Mouse (Mus musculus) CH12.LX (cell line): ENCODE measurements around the gene Dlgap1.

ENCODE experiments used
- CHD2 ChIP-seq: IDR thresholded peaks from 2 replicates; pipeline ENCODE4 v1.6.1; 2011; ENCODE audit warnings: low read length, improper control_type of control experiment
- TBP ChIP-seq: conservative IDR thresholded peaks from 2 replicates; pipeline ENCODE4 v1.6.1; 2011; ENCODE audit warnings: low read depth, low read length, improper control_type of control experiment

- TF ChIP-seq TBP (no peak), CHD2 (no peak)
Measured at GRCm38 (mm10) chr17:70753444-70754032, 784.7 kb downstream of the Dlgap1 start.
